Mouse (Mus musculus) liver, adult (tissue): ENCODE measurements around the gene Zmynd10.

ENCODE experiments used
- GATA4 ChIP-seq: IDR thresholded peaks from 2 replicates; pipeline ENCODE4 v1.6.1; 2014; ENCODE audit warnings: mild to moderate bottlenecking, low read length; ENCODE audit not compliant: insufficient replicate concordance

Zmynd10 gene

DNA sequence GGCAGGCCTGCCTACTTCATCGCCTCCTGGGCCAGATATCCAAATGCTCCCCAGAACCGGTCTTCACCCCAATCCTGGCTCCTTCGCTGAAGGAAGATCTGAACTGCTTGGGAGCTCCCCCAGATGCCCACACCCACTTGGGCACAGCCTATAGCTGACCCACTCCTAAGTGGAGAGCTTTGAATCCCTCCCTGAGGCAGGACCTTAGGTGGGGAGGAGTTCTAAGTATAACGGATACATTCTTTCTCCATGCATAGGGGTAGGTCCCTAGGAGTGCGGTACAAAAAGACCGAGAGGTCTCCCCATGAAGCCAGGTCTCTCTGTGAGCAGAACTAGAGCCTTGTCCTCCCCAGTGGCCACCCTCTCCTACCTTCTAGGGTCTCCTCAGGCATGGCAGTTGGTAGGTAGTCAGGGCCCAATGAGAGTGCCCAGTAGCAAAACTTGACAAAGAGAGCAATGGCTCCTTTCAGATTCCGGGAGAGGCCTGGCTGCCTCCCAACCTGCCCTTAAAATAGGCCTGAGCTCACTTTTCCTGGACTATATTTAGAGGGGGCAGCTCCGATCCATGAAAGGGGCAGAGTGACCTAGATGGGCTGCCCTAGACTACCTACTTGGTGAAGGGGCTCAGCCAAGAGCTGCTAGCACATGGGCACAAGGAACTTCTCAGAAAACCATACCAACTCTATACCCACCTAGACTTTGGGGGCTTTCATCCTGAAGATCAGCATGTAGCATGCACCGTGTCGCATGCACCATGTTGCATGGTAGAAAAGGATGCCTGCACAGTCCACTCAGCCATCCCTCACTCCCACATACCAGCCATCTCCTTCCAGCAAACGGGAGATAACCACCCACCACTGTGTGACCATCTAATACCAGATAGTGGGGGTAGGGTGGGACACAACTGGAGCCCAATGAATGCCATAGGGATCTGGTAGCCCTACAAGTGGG is 49.8 kb downstream of the Zmynd10 start:
- no peak for TF ChIP-seq GATA4

DNA sequence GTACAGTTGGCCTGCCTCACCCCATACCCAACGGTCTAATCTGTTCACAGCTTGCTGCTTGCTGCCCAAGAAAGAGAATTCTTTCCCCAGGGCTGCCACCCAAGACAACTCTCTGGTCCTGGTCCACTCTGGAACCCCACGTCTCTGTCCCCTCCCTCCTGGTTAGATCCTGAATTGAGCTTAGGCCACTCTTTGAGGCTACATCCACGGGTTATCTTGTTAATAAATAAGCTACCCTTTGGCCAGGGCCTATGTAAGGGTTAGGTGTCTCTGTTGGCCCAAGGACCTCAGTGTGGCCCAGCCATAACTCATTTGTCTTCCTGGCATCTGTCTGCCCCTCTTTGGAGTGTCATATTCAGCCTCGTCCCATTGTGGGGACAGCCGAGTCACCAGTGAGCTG is 51.3 kb downstream of the Zmynd10 start:
- no peak for TF ChIP-seq GATA4

DNA sequence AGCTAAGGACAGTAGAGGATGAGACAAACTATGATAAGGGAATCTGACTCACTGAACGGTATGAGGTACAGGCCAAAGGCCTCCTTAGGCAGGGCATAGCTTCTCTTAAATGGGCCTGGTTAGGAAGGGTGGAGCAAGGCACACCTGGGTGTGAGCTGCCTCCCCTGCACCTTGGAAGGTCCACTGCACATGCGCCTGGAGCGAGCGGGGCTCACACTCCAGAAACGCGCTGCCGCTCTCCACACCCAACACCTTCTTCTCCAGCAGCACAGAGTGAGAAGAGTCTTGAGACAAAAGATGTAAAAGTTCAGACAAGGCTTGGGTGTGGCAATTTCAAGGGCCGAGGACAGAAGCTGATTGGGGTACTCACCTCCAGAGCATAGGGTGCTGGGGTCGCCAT is 52.3 kb downstream of the Zmynd10 start:
- no peak for TF ChIP-seq GATA4

DNA sequence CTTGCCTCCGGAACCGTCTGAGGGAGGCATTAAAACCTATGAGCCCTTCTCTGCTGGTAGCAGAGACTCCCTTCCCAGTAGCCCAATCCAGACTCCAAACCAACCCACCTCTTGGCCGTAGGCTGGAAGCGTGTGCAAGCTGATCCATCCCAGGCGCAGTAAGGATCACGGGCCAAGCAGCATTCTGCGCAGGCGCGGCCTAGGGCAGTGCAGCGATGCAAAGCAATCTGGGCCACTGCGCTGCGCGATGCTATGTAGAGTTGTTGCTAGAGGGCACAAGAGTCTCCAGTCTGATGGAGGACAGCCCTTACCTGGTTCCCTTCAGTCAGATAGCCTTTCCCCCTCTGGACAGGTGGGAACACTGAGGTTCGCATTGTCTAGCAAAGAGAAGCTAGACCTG is 52.7 kb downstream of the Zmynd10 start:
- no peak for TF ChIP-seq GATA4

DNA sequence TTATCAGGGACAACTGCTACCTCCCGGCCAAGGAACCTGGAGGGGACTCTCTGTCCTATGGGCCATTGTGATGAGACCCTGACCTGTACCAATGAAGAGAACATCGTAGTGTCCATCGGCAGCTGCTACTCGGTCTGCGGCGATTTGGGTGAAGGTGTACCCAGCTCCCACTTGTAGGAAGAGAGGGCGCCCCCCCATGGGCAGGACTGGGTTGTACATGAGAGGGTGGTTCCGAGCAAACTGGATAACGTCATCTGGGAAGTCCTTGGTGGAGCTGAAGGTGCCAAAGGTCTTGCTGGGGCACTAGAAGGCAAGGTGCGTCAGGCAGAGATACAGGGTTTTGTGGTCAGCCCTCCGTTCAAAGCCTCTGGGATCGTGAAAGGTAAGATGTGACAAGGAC is 53.6 kb downstream of the Zmynd10 start:
- no peak for TF ChIP-seq GATA4
